Mouse (Mus musculus) MEL (cell line): ENCODE data around the gene Vac14. TPM values are rescaled to one million over a fixed set of nuclear protein-coding genes. Genes with fewer than 3 reads are reported as not detected.

ENCODE experiments used
- DNase-seq: peaks from one replicate; pipeline ENCODE4 v3.0.0; 2011; ENCODE audit warnings: low read depth, low spot score
- H3K27ac ChIP-seq: 2 replicates; pipeline ENCODE4 v1.5.1; 2012; ENCODE audit warnings: low read depth, mild to moderate bottlenecking, control low read depth, low read length, moderate library complexity; ENCODE audit not compliant: control insufficient read depth
- H3K27me3 ChIP-seq, 2 experiments: fragments of 150-350 bp in 1 of 2; sonication (generic) in 1 of 2; 2 replicates each; pipeline ENCODE4 v1.6.1; 2012; ENCODE audit warnings: low read length in 2 of 2, mild to moderate bottlenecking in 2 of 2, improper control_type of control experiment in 1 of 2, moderate library complexity in 1 of 2; ENCODE audit not compliant: insufficient read depth in 2 of 2, control insufficient read depth in 1 of 2
- H3K36me3 ChIP-seq, 2 experiments: 2 replicates each; pipeline ENCODE4 v1.6.1; 2012 to 2014; ENCODE audit warnings: low read length in 2 of 2, improper control_type of control experiment in 1 of 2, inconsistent platforms in 1 of 2, mild to moderate bottlenecking in 1 of 2; ENCODE audit not compliant: insufficient read depth in 2 of 2, control insufficient read depth in 1 of 2
- H3K4me1 ChIP-seq, 2 experiments: fragments of 150-350 bp in 1 of 2; sonication (generic) in 1 of 2; 2 replicates each; pipeline ENCODE4 v1.6.1; 2012; ENCODE audit warnings: low read length in 2 of 2, improper control_type of control experiment in 1 of 2, mild to moderate bottlenecking in 1 of 2; ENCODE audit not compliant: insufficient read depth in 2 of 2, control insufficient read depth in 1 of 2
- H3K4me3 ChIP-seq, 2 experiments: fragments of 150-350 bp in 1 of 2; sonication (generic) in 1 of 2; 2 replicates each; pipeline ENCODE4 v1.5.1; 2012; ENCODE audit warnings: low read depth in 2 of 2, low read length in 2 of 2, mild to moderate bottlenecking in 2 of 2, moderate library complexity in 2 of 2, control low read depth in 1 of 2, improper control_type of control experiment in 1 of 2; ENCODE audit not compliant: control insufficient read depth in 1 of 2, insufficient read depth in 1 of 2
- H3K79me2 ChIP-seq: 2 replicates; pipeline ENCODE4 v1.6.1; 2012; ENCODE audit warnings: mild to moderate bottlenecking, low read length, moderate library complexity; ENCODE audit not compliant: control insufficient read depth, poor library complexity, insufficient read depth
- H3K9ac ChIP-seq: 2 replicates; pipeline ENCODE4 v1.6.1; 2012; ENCODE audit warnings: low read depth, mild to moderate bottlenecking, control low read depth, low read length, moderate library complexity; ENCODE audit not compliant: control insufficient read depth, poor library complexity, severe bottlenecking
- H3K9me3 ChIP-seq: fragments of 150-350 bp; sonication (generic); replicated peaks from 2 replicates; pipeline ENCODE4 v1.6.1; 2012; ENCODE audit warnings: mild to moderate bottlenecking, low read length, improper control_type of control experiment, moderate library complexity; ENCODE audit not compliant: insufficient read depth
- BHLHE40 ChIP-seq: IDR thresholded peaks from 2 replicates; pipeline ENCODE4 v1.6.1; 2012; ENCODE audit warnings: low read depth, mild to moderate bottlenecking, inconsistent platforms, low read length, improper control_type of control experiment, borderline replicate concordance
- CTCF ChIP-seq, 3 experiments: IDR thresholded peaks in 2 of 3; conservative IDR thresholded peaks in 1 of 3; 2 replicates each; pipeline ENCODE4 v1.5.1; 2011 to 2012; ENCODE audit warnings: low read length in 3 of 3, low read depth in 2 of 3, mild to moderate bottlenecking in 2 of 3, improper control_type of control experiment in 1 of 3, inconsistent platforms in 1 of 3, mixed read lengths in 1 of 3, moderate library complexity in 1 of 3; ENCODE audit not compliant: control insufficient read depth in 1 of 3, insufficient read depth in 1 of 3, poor library complexity in 1 of 3, severe bottlenecking in 1 of 3
- E2F4 ChIP-seq: IDR thresholded peaks from 2 replicates; pipeline ENCODE4 v1.6.1; 2011; ENCODE audit warnings: low read depth, low read length, improper control_type of control experiment, borderline replicate concordance
- JUND ChIP-seq: IDR thresholded peaks from 2 replicates; pipeline ENCODE4 v1.6.1; 2011; ENCODE audit warnings: low read depth, mild to moderate bottlenecking, improper control_type of control experiment, low read length
- MXI1 ChIP-seq: IDR thresholded peaks from 2 replicates; pipeline ENCODE4 v1.6.1; 2011; ENCODE audit warnings: mild to moderate bottlenecking, low read depth, low read length, improper control_type of control experiment
- POLR2A ChIP-seq, 2 experiments: IDR thresholded peaks; 2 replicates each; pipeline ENCODE4 v1.6.1; 2011 to 2012; ENCODE audit warnings: low read length in 2 of 2, mild to moderate bottlenecking in 2 of 2, control low read depth in 1 of 2, improper control_type of control experiment in 1 of 2, low read depth in 1 of 2, moderate library complexity in 1 of 2; ENCODE audit not compliant: control insufficient read depth in 1 of 2, insufficient read depth in 1 of 2, poor library complexity in 1 of 2
- POLR2AphosphoS2 ChIP-seq: IDR thresholded peaks from 2 replicates; pipeline ENCODE4 v1.6.1; 2011; ENCODE audit warnings: low read length, improper control_type of control experiment
- POLR2AphosphoS5 ChIP-seq: IDR thresholded peaks from 2 replicates; pipeline ENCODE4 v1.6.1; 2012; ENCODE audit warnings: low read depth, borderline replicate concordance, mild to moderate bottlenecking, inconsistent platforms, low read length, moderate library complexity, mixed read lengths
- RAD21 ChIP-seq: IDR thresholded peaks from 2 replicates; pipeline ENCODE4 v1.6.1; 2011; ENCODE audit warnings: mild to moderate bottlenecking, low read depth, low read length, improper control_type of control experiment
- SIN3A ChIP-seq: IDR thresholded peaks from 2 replicates; pipeline ENCODE4 v1.6.1; 2012; ENCODE audit warnings: low read length, improper control_type of control experiment, inconsistent platforms
- SMC3 ChIP-seq: IDR thresholded peaks from 2 replicates; pipeline ENCODE4 v1.6.1; 2011; ENCODE audit warnings: low read depth, low read length, improper control_type of control experiment
- ZC3H11A ChIP-seq: IDR thresholded peaks from 2 replicates; pipeline ENCODE4 v1.6.1; 2012; ENCODE audit warnings: low read depth, mild to moderate bottlenecking, inconsistent platforms, low read length, improper control_type of control experiment
- polyA plus RNA-seq, 2 experiments: library from polyadenylated mRNA; stranded (reverse) in 1 of 2; unstranded in 1 of 2; fragments of >175 nt in 1 of 2; fragments of >200 nt in 1 of 2; gene quantifications; 2 replicates each; pipeline versions ENCODE4 v1.2.1 to v1.2.4; 2012; ENCODE audit warnings: low replicate concordance in 2 of 2, low read depth in 1 of 2; ENCODE audit not compliant: insufficient read length in 2 of 2, insufficient read depth in 1 of 2, missing spikeins in 1 of 2
- total RNA-seq: library from RNA; depleted of rRNA; stranded (reverse); fragments of 300-350 nt; gene quantifications from 2 replicates; pipeline ENCODE4 v1.2.3, GENCODE M21; 2012

The Vac14 gene
- total and polyA plus RNA-seq, 3 experiments: 31.7 to 86.0 TPM; not detected in 1

DNA sequence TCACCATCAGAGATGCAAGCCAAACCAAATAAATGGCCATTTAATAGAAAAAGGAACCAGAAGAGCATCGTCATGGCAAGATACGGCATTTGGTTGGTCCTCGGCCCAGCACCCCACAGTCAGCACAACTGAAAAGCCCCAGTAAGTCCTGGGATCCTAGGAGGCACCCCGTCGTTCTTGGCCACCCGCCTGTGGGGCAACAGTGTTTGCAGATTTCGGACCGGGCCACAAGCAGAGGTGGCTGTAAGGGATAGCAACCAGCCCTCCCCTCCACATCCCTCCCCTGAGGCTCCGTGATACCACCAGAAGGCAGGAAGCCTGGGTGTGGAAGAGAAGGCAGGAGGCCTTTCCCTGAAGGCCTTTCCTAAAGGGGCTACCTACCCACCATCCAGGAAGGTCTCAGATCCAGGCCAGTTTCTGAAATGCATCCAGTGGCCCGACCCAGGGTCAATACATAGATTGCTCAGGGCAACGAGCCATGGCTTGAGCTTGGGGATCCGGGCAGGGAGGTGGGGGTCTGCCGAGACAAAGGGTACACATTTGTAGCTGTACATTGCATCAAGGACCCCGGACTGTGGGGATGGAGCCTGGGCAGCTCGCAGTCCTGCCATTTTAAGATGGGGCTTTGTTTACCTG lies 123.5 kb downstream of the Vac14 start:
- Histone ChIP-seq H3K79me2 (no peaks in the 10 kb centered on the region), H3K27ac (no peak overlapping the region), H3K27me3 (no peaks in the 10 kb centered on the region), H3K4me1 (peaks cover 0 to 4% of the 10 kb centered on the region in 2 experiments; a peak in 2 of 4 replicates)
- TF ChIP-seq POLR2A (IDR thresholded peaks at IDR 0.05; ENCODE audit: control insufficient read depth in 1 of 2, insufficient read depth in 1 of 2, low read depth in 1 of 2, low read length in 2 of 2, poor library complexity in 1 of 2) (no peak), BHLHE40 (no peak), POLR2AphosphoS5 (no peak), E2F4 (no peak), POLR2AphosphoS2 (no peak), SMC3 (no peak), JUND (no peak), CTCF (IDR thresholded peaks at IDR 0.05 in 2 of 3, conservative IDR thresholded peaks at IDR 0.05 in 1 of 3; ENCODE audit: control insufficient read depth in 1 of 3, insufficient read depth in 1 of 3, low read depth in 2 of 3, low read length in 3 of 3, poor library complexity in 1 of 3, severe bottlenecking in 1 of 3) (no peak)
- TF ChIP-seq, all 39 proteins: peak for 0
- Histone ChIP-seq H3K9me3 (no peaks in the 10 kb centered on the region), H3K4me3 (no peak overlapping the region), H3K9ac (no peak overlapping the region), H3K36me3 (no peaks in the 10 kb centered on the region)
- DNase-seq: no peak

DNA sequence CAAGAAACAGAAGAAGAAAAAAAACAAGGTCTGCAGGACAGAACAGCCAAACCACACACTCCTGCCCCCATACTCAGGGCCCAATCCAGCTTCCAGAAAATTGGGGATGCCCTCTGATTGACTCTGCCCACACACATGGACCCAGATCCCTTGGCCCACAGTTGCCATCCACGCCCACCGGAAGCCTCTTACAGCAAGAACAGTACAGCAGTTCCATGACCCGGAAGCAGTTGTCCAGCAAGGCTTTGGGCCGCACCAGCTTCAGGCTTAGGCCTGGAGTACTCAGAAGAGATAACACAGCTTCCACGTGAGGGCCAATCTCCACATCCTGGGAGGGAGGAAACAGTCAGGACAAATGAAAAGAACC lies 124.0 kb downstream of the Vac14 start:
- H3K79me2 ChIP-seq: no peaks in the 10 kb centered on the region
- H3K27me3 ChIP-seq: no peaks in the 10 kb centered on the region
- H3K27ac ChIP-seq: no peak overlapping the region
- peaks cover 0 to 9% of the 10 kb centered on the region in 2 experiments; a peak in 3 of 4 replicates for H3K4me1 ChIP-seq
- DNase-seq: no peak
- H3K9ac ChIP-seq: no peak overlapping the region
- no peaks in the 10 kb centered on the region for H3K36me3 ChIP-seq
- no peaks in the 10 kb centered on the region for H3K9me3 ChIP-seq
- H3K4me3 ChIP-seq: no peak overlapping the region
- no peak for TF ChIP-seq RAD21
- TF ChIP-seq MXI1: no peak
- TF ChIP-seq BHLHE40: no peak
- no peak for TF ChIP-seq POLR2AphosphoS2
- TF ChIP-seq ZC3H11A: no peak
- TF ChIP-seq JUND: no peak
- TF ChIP-seq SIN3A: no peak
- TF ChIP-seq SMC3: no peak

DNA sequence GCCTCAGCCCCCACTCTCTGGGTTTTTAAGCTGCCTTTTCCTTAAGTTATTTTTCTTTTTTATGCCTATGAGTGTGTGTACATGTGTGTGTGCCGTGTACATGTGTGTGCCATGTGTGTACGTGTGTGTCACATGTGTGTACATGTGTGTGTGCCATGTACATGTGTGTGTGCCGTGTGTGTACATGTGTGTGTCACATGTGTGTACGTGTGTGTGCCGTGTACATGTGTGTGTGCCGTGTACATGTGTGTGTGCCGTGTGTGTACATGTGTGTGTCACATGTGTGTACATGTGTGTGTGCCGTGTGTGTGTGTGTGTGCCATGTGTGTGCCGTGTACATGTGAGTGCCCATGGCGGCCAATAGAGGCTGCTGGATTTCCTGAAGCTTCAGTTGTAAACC lies 126.8 kb downstream of the Vac14 start:
- TF ChIP-seq SIN3A (no peak), POLR2AphosphoS5 (0 out of 2 replicates have a peak, but pooled peaks have one; percentile 32)
- DNase-seq: no peak
- H3K4me3 ChIP-seq: no peak overlapping the region
- no peaks in the 10 kb centered on the region for H3K9me3 ChIP-seq
- no peaks in the 10 kb centered on the region for H3K79me2 ChIP-seq
- no peak overlapping the region for H3K27ac ChIP-seq
- H3K27me3 ChIP-seq: no peaks in the 10 kb centered on the region
- H3K36me3 ChIP-seq: no peaks in the 10 kb centered on the region
- H3K4me1 ChIP-seq: peaks cover 0 to 9% of the 10 kb centered on the region in 2 experiments; a peak in 3 of 4 replicates
- no peak overlapping the region for H3K9ac ChIP-seq
